Mouse (Mus musculus): ENCODE data around the gene Irf6. TPM values are rescaled to one million over a fixed set of nuclear protein-coding genes. Genes with fewer than 3 reads are reported as not detected.

Irf6 gene
- total and polyA plus RNA-seq, 3 experiments = 0.15 to 0.19 TPM; not detected in 1

DNA sequence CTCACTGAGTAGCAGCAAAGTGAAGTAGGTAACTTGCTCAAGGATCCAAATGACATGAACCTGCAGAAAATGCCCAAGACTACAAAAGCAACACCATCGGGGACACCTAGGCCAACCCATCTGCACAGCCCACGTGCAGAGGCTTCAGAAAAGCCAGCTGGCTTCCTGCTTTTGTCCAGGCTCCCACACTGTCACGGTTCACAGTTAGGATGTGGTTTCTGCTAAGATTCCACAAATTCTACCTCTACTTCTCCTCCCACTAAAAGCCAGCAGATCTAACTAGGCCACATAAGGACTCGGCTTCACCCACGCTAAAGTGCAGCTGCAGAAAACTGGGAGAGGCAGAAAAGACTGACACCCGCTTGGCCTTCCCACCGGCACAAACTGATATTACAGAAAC is 30.1 kb upstream of the Irf6 start:
- H3K9ac ChIP-seq (ENCODE audit: control insufficient read depth, low read depth, low read length, poor library complexity, severe bottlenecking) = no peak overlapping the region
- H3K4me3 ChIP-seq (ENCODE audit: control insufficient read depth in 1 of 2, insufficient read depth in 1 of 2, low read depth in 2 of 2, low read length in 2 of 2) = no peak overlapping the region
- H3K36me3 ChIP-seq (ENCODE audit: control insufficient read depth in 1 of 2, insufficient read depth in 2 of 2, low read length in 2 of 2) = peaks cover 10 to 28% of the 10 kb centered on the region in 2 experiments
- H3K4me1 ChIP-seq (ENCODE audit: control insufficient read depth in 1 of 2, insufficient read depth in 2 of 2, low read length in 2 of 2) = peaks cover 0 to 4% of the 10 kb centered on the region in 2 experiments; a peak in 1 of 4 replicates
- no peaks in the 10 kb centered on the region for H3K9me3 ChIP-seq (replicated peaks; ENCODE audit: insufficient read depth, low read length)
- peaks cover 10% of the 10 kb centered on the region for H3K79me2 ChIP-seq (ENCODE audit: control insufficient read depth, insufficient read depth, low read length, poor library complexity)
- no peak for DNase-seq (ENCODE audit: low read depth, low spot score)
- TF ChIP-seq SMC3 (IDR thresholded peaks at IDR 0.05; ENCODE audit: low read depth, low read length) = no peak
- no peak for TF ChIP-seq SIN3A (IDR thresholded peaks at IDR 0.05; ENCODE audit: low read length)
- TF ChIP-seq NRF1 (IDR thresholded peaks at IDR 0.05; ENCODE audit: insufficient read depth, low read depth, low read length, poor library complexity, severe bottlenecking) = no peak
- no peak for TF ChIP-seq CHD1 (IDR thresholded peaks at IDR 0.05; ENCODE audit: low read depth, low read length)
- no peak for TF ChIP-seq MAX (IDR thresholded peaks at IDR 0.05; ENCODE audit: low read length)
- no peak for TF ChIP-seq E2F4 (IDR thresholded peaks at IDR 0.05; ENCODE audit: borderline replicate concordance, low read depth, low read length)
- no peak for TF ChIP-seq MYB (IDR thresholded peaks at IDR 0.05; ENCODE audit: low read depth, low read length)
- no peak for TF ChIP-seq MXI1 (IDR thresholded peaks at IDR 0.05; ENCODE audit: low read depth, low read length)
- no peak for TF ChIP-seq MAZ (IDR thresholded peaks at IDR 0.05; ENCODE audit: low read depth, low read length)
- TF ChIP-seq CHD2 (IDR thresholded peaks at IDR 0.05; ENCODE audit: low read length) = no peak
- no peak for TF ChIP-seq ELF1 (IDR thresholded peaks at IDR 0.05; ENCODE audit: low read depth, low read length)
- no peak for TF ChIP-seq POLR2A (IDR thresholded peaks at IDR 0.05; ENCODE audit: control insufficient read depth in 1 of 2, insufficient read depth in 1 of 2, low read depth in 1 of 2, low read length in 2 of 2, poor library complexity in 1 of 2)
- TF ChIP-seq MEF2A (IDR thresholded peaks at IDR 0.05; ENCODE audit: extremely low read depth, insufficient replicate concordance, low read depth, low read length, poor library complexity, severe bottlenecking) = no peak
- no peak for TF ChIP-seq TBP (IDR thresholded peaks at IDR 0.05; ENCODE audit: low read depth, low read length)
- TF ChIP-seq NELFE (IDR thresholded peaks at IDR 0.05; ENCODE audit: low read depth, low read length) = no peak
- no peak for TF ChIP-seq TAL1 (IDR thresholded peaks at IDR 0.05; ENCODE audit: low read length)
- no peak for TF ChIP-seq MYC (IDR thresholded peaks at IDR 0.05; ENCODE audit: low read depth, low read length)
- TF ChIP-seq HCFC1 (IDR thresholded peaks at IDR 0.05; ENCODE audit: low read depth, low read length) = no peak
- H3K27ac ChIP-seq (ENCODE audit: control insufficient read depth, low read depth, low read length) = no peak overlapping the region
- no peaks in the 10 kb centered on the region for H3K27me3 ChIP-seq (ENCODE audit: control insufficient read depth in 1 of 2, insufficient read depth in 2 of 2, low read length in 2 of 2)

GRCm38 (mm10) chr1:193123290-193123689 is 29.6 kb upstream of the Irf6 start:
- Histone ChIP-seq H3K27me3 (ENCODE audit: control insufficient read depth in 1 of 2, insufficient read depth in 2 of 2, low read length in 2 of 2) (no peaks in the 10 kb centered on the region), H3K36me3 (ENCODE audit: control insufficient read depth in 1 of 2, insufficient read depth in 2 of 2, low read length in 2 of 2) (peaks cover 10 to 24% of the 10 kb centered on the region in 2 experiments), H3K27ac (ENCODE audit: control insufficient read depth, low read depth, low read length) (no peak overlapping the region), H3K9ac (ENCODE audit: control insufficient read depth, low read depth, low read length, poor library complexity, severe bottlenecking) (no peak overlapping the region), H3K79me2 (ENCODE audit: control insufficient read depth, insufficient read depth, low read length, poor library complexity) (peaks cover 14% of the 10 kb centered on the region), H3K4me1 (ENCODE audit: control insufficient read depth in 1 of 2, insufficient read depth in 2 of 2, low read length in 2 of 2) (peaks cover 0 to 4% of the 10 kb centered on the region in 2 experiments; a peak in 1 of 4 replicates), H3K4me3 (ENCODE audit: control insufficient read depth in 1 of 2, insufficient read depth in 1 of 2, low read depth in 2 of 2, low read length in 2 of 2) (no peak overlapping the region), H3K9me3 (replicated peaks; ENCODE audit: insufficient read depth, low read length) (no peaks in the 10 kb centered on the region)
- TF ChIP-seq MYC (IDR thresholded peaks at IDR 0.05; ENCODE audit: low read depth, low read length) (no peak), EP300 (IDR thresholded peaks at IDR 0.05; ENCODE audit: low read depth in 1 of 2, low read length in 2 of 2) (no peak), ZC3H11A (IDR thresholded peaks at IDR 0.05; ENCODE audit: low read depth, low read length) (no peak), MYB (IDR thresholded peaks at IDR 0.05; ENCODE audit: low read depth, low read length) (no peak), ZKSCAN1 (IDR thresholded peaks at IDR 0.05; ENCODE audit: low read depth, low read length) (no peak)
- DNase-seq (ENCODE audit: low read depth, low spot score) = no peak
